Mouse (Mus musculus) kidney, postnatal 4 days (tissue): ENCODE results near the gene Nipbl.
A peak's percentile ranks its signal among the peaks of the same experiment; 100 is the strongest.
"Not testable (repeated sequence)": the region's sequence is repeated elsewhere in the genome, so short reads cannot be mapped to it uniquely, and the experiment has no call there.

ENCODE experiments used
- DNase-seq, 2 experiments: peaks; one replicate each; pipeline ENCODE4 v3.0.0; 2021; ENCODE audit warnings: mixed read lengths in 2 of 2

The Nipbl gene

GRCm38 (mm10) chr15:8282155-8282554 is 162.1 kb downstream of the Nipbl start:
- DNase-seq = no peak

- no peak for DNase-seq
Observed at GRCm38 (mm10) chr15:8281701-8282100, 162.6 kb downstream of the Nipbl start.

GRCm38 (mm10) chr15:8279929-8280610 is 164.2 kb downstream of the Nipbl start:
- DNase-seq = peak; percentile 77 to 86

- DNase-seq = peak; percentile 61 to 73
Observed at GRCm38 (mm10) chr15:8279320-8279779, 164.9 kb downstream of the Nipbl start.

GRCm38 (mm10) chr15:8277916-8278315 is 166.3 kb downstream of the Nipbl start:
- not testable (repeated sequence) for DNase-seq

- no peak for DNase-seq
Observed at GRCm38 (mm10) chr15:8271952-8272351, 172.3 kb downstream of the Nipbl start.

GRCm38 (mm10) chr15:8268231-8268630 is 176.0 kb downstream of the Nipbl start:
- DNase-seq = no peak

- no peak for DNase-seq
Observed at GRCm38 (mm10) chr15:8267211-8267610, 177.1 kb downstream of the Nipbl start.

- DNase-seq = peak; percentile 25 to 49
Observed at GRCm38 (mm10) chr15:8265946-8266345, 178.3 kb downstream of the Nipbl start.
